Comparison of ENCODE assay signal across 7 mouse cellular contexts in genomic region chr3:88771189-88771940, GRCm38 (mm10). TPM values are rescaled to one million over a fixed set of nuclear protein-coding genes. Genes with fewer than 3 reads are reported as not detected.
DNase-seq lines count a peak whose midpoint lies in the region; ATAC-seq and TF ChIP-seq lines count a peak whose summit lies in the region.
"Not testable (repeated sequence)": the region's sequence is repeated elsewhere in the genome, so short reads cannot be mapped to it uniquely, and the experiment has no call there.

No protein-coding gene starts in this region.

- TF ChIP-seq CTCF in intestine, postnatal 0 days (IDR thresholded peaks at IDR 0.05; ENCODE audit: low read depth), result not testable (repeated sequence)

- H3K36me3 ChIP-seq in embryonic facial prominence, embryonic 12.5 days; intestine, postnatal 0 days (ENCODE audit: control insufficient read depth, insufficient read depth); macrophage (ENCODE audit: inconsistent target): not testable (repeated sequence)

- H3K9ac ChIP-seq in embryonic facial prominence, embryonic 12.5 days, result peak overlapping the region; percentile 30; the same call in 1 of the 2 replicates
- H3K9ac ChIP-seq in intestine, postnatal 0 days (ENCODE audit: low read depth, low read length), result not testable (repeated sequence)

- peak overlapping the region; percentile 35 for H3K4me3 ChIP-seq in embryonic facial prominence, embryonic 12.5 days
- peak overlapping the region; percentile 22 for H3K4me3 ChIP-seq in intestine, postnatal 0 days (ENCODE audit: low read depth, low read length)
- peak overlapping the region; percentile 5; the same call in 1 of the 2 replicates for H3K4me3 ChIP-seq in macrophage (ENCODE audit: inconsistent target)

- peak overlapping the region; percentile 62 for H3K4me2 ChIP-seq in embryonic facial prominence, embryonic 12.5 days (replicated peaks)
- H3K4me2 ChIP-seq in intestine, postnatal 0 days (replicated peaks; ENCODE audit: low read depth), result peak overlapping the region; percentile 52

- H3K79me2 ChIP-seq in macrophage (ENCODE audit: inconsistent target), result not testable (repeated sequence)

- ATAC-seq in embryonic facial prominence, embryonic 12.5 days (ENCODE audit: insufficient number of reproducible peaks, insufficient read depth, low FRiP score, low TSS enrichment), result peak; percentile 74
- peak; percentile 47 for ATAC-seq in intestine, postnatal 0 days

- not testable (repeated sequence) for H3K4me1 ChIP-seq in embryonic facial prominence, embryonic 12.5 days; intestine, postnatal 0 days (replicated peaks; ENCODE audit: control insufficient read depth, insufficient read depth, low read length)

- intact Hi-C loops in left cerebral cortex, postnatal 25 days (cut with DNase I), result not testable (repeated sequence)

- peak; percentile 62 for DNase-seq in adrenal gland, postnatal 14 days
- peak; percentile 37 for DNase-seq in heart, adult 8-10 months (ENCODE audit: low spot score)
- peak; percentile 72 to 90 for DNase-seq in left cerebral cortex, postnatal 25 days (ENCODE audit: low spot score in 2 of 2)
- peak; percentile 90 for DNase-seq in retina, postnatal 1 day

- peak overlapping the region; percentile 82 for H3K27ac ChIP-seq in embryonic facial prominence, embryonic 12.5 days
- H3K27ac ChIP-seq in intestine, postnatal 0 days (ENCODE audit: low read depth, low read length), result not testable (repeated sequence)
- peak overlapping the region; percentile 51 for H3K27ac ChIP-seq in macrophage

- not testable (repeated sequence) for H3K27me3 ChIP-seq in embryonic facial prominence, embryonic 12.5 days; intestine, postnatal 0 days (replicated peaks; ENCODE audit: control insufficient read depth, insufficient read depth, low read length)

- not testable (repeated sequence) for H3K9me3 ChIP-seq in embryonic facial prominence, embryonic 12.5 days; intestine, postnatal 0 days (ENCODE audit: control insufficient read depth)

- WGBS in embryonic facial prominence, embryonic 12.5 days, result 2% methylated on average over 23 of the region's 28 CpGs
- WGBS in intestine, postnatal 0 days, result 1% methylated on average over 23 of the region's 28 CpGs
- 6% methylated on average over 11 of the region's 28 CpGs for WGBS in macrophage (ENCODE audit: missing documents)

RNA-seq across cellular contexts. Expression of gene Syt11, which starts 3.6 kb away (rescaled TPM):
- total RNA-seq in adrenal gland, postnatal 14 days (2021), result 7.5 and 15.1 TPM in 2 replicates
- 41.4 and 48.5 TPM in 2 replicates for polyA plus RNA-seq in embryonic facial prominence, embryonic 12.5 days (2016; fragmentation: Nextera tagmentation; extraction: Ambion mirVana)
- total RNA-seq in heart, adult 8-10 months (2022), result 1 to 10 TPM; 6.4 to 9.0 (median 7.7) TPM
- polyA plus RNA-seq in intestine, postnatal 0 days (2015; fragmentation: Nextera tagmentation; extraction: Ambion mirVana), result 8.6 and 10.1 TPM in 2 replicates
- total RNA-seq in left cerebral cortex, postnatal 25 days (2021), result 100 to 1,000 TPM; 527 to 544 TPM
- total RNA-seq in macrophage (2018; cell fraction: chromatin; rRNA removed), result 1 to 10 TPM in 23 of 26 experiments, under 1 TPM in 3; 0.34 to 9.5 (median 2.6) TPM
- 10 to 100 TPM in 4 of 26 experiments, 1 to 10 TPM in 22; 5.2 to 11.7 (median 8.2) TPM for total RNA-seq in macrophage (2018; cell fraction: cytosol; rRNA removed)
- 10 to 100 TPM in 10 of 26 experiments, 1 to 10 TPM in 16; 2.4 to 20.5 (median 9.3) TPM for total RNA-seq in macrophage (2018; cell fraction: nucleus; rRNA removed)
- 6.1 to 6.8 TPM (median 6.2 TPM) in 3 replicates for polyA plus RNA-seq in macrophage (2018)

RNA-seq across cellular contexts. Expression of gene Rit1, which starts 54.7 kb away (rescaled TPM):
- 39.1 and 48.1 TPM in 2 replicates for total RNA-seq in adrenal gland, postnatal 14 days (2021)
- 46.2 and 51.6 TPM in 2 replicates for polyA plus RNA-seq in embryonic facial prominence, embryonic 12.5 days (2016; fragmentation: Nextera tagmentation; extraction: Ambion mirVana)
- total RNA-seq in heart, adult 8-10 months (2022), result 10 to 100 TPM; 61.8 to 76.1 (median 67.9) TPM
- 48.8 and 50.2 TPM in 2 replicates for polyA plus RNA-seq in intestine, postnatal 0 days (2015; fragmentation: Nextera tagmentation; extraction: Ambion mirVana)
- total RNA-seq in left cerebral cortex, postnatal 25 days (2021), result 10 to 100 TPM; 49.1 to 49.9 TPM
- total RNA-seq in macrophage (2018; cell fraction: chromatin; rRNA removed), result 10 to 100 TPM; 12.0 to 87.7 (median 38.8) TPM
- 100 to 1,000 TPM in 1 of 26 experiments, 10 to 100 TPM in 25; 33.3 to 101 (median 76.8) TPM for total RNA-seq in macrophage (2018; cell fraction: cytosol; rRNA removed)
- 10 to 100 TPM; 17.8 to 72.3 (median 36.9) TPM for total RNA-seq in macrophage (2018; cell fraction: nucleus; rRNA removed)
- polyA plus RNA-seq in macrophage (2018), result 63.4 to 99.3 TPM (median 90.4 TPM) in 3 replicates

Comparison
In these comparisons a context has a peak if more than half of its experiments do, and no peak if none do; other contexts are left out.
1. DNase-seq: peak in every context shown above with its lines; median percentile 90 in retina, postnatal 1 day; 81 in left cerebral cortex, postnatal 25 days; 62 in adrenal gland, postnatal 14 days; 37 in heart, adult 8-10 months.
2. RNA of gene Syt11, which starts 3.6 kb away (total RNA-seq): 527 to 544 TPM in left cerebral cortex, postnatal 25 days; 6.4 to 9.0 TPM in heart, adult 8-10 months and 7.5 to 15.1 TPM in adrenal gland, postnatal 14 days; every median in the first group is over 10 times any median in the second.
3. Peak in every context shown above with its lines, with median percentiles within 50 percentile points of each other: H3K4me3 ChIP-seq.